Mouse (Mus musculus): ENCODE results near the gene Gprin1. TPM values are rescaled to one million over a fixed set of nuclear protein-coding genes. Genes with fewer than 3 reads are reported as not detected.

Gene Gprin1
- total RNA-seq (2014; rRNA removed) (167 and 170 TPM in 2 replicates), polyA plus RNA-seq (2015; fragmentation: Nextera tagmentation; extraction: Ambion mirVana) (21.7 and 23.0 TPM in 2 replicates)

DNA sequence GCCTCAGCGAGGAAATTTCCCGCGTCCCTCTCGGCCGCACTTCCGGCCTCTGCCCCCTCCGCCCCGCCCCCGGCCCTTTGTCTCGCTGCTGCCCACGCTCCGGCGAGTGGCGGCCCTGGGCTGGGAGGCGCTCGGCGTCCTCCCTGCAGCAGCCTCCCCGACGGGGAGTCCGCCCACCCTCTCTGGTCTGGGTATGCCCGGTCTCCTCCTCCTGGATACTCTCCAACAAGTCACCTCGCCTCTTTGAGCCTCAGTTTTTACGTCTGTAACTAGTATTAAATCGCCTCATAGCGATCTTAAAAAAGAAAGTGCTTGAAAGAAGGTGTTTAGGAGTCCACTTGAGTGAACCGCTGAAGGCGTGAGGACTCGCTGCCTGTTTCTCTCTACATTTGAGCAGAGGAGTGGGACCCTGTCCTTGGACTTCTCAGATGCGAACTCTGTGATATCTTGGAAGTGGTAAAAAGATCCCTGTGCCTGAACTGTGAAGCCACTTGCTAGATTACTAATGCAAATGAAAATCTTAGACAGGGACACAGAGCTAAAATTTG lies at the start of gene Gprin1:
Gene Gprin1, minus strand, starts transcription at position 11 of the 548 bp plus-strand sequence.
- 4% methylated on average over 27 of the region's 29 CpGs for WGBS
- H3K9me3 ChIP-seq (ENCODE audit: low read length) = no peaks in the 10 kb centered on the region
- H3K27me3 ChIP-seq (ENCODE audit: insufficient read depth, low read length) = no peaks in the 10 kb centered on the region
- peak within 1 kb of the TSS; percentile 87 for H3K27ac ChIP-seq (ENCODE audit: low read depth, low read length)
- H3K9ac ChIP-seq (replicated peaks; ENCODE audit: low read length, poor library complexity, severe bottlenecking) = peak within 1 kb of the TSS; percentile 84
- peak within 1 kb of the TSS; percentile 73 for H3K4me2 ChIP-seq (ENCODE audit: low read depth, low read length, poor library complexity, severe bottlenecking)
- H3K4me1 ChIP-seq (ENCODE audit: insufficient read depth, low read length) = peaks cover 23% of the 10 kb centered on the region
- DNase-seq (ENCODE audit: low spot score) = peak; percentile 56
- peak; percentile 58 for ATAC-seq (ENCODE audit: low FRiP score)
- no peaks in the 10 kb centered on the region for H3K36me3 ChIP-seq (ENCODE audit: insufficient read depth, low read length)
- peak within 1 kb of the TSS; percentile 65 for H3K4me3 ChIP-seq (ENCODE audit: low read depth, low read length)
- no peak for TF ChIP-seq CTCF (IDR thresholded peaks at IDR 0.05)

DNA sequence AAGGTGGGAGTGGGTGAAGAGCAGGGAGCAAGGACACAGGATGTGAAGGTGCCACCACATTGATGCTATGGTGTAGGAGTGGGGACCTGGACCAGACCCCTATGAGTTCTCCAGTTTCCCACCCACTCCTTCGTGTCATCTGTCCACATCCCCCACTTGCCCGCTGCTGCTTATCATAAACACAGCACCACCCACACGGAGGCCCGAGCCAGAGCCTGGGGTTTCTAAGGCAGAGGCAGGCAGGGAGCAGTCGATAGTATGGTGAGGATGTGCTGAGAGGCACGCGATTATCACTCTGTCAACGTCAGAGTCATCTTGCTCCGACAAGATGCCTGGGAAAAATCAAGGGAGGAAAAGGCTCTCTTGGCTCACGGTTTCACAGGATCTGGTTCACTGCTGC lies 49.1 kb upstream of the Gprin1 start:
- no peak overlapping the region for H3K27ac ChIP-seq (ENCODE audit: low read depth, low read length)
- H3K9me3 ChIP-seq (ENCODE audit: low read length) = no peaks in the 10 kb centered on the region
- 81% methylated on average over 10 of the region's 10 CpGs for WGBS
- H3K36me3 ChIP-seq (ENCODE audit: insufficient read depth, low read length) = no peaks in the 10 kb centered on the region; the same call in 1 of the 2 replicates
- no peak overlapping the region for H3K9ac ChIP-seq (replicated peaks; ENCODE audit: low read length, poor library complexity, severe bottlenecking)
- DNase-seq (ENCODE audit: low spot score) (no peak), ATAC-seq (ENCODE audit: low FRiP score) (no peak)
- TF ChIP-seq CTCF (IDR thresholded peaks at IDR 0.05) = no peak
- H3K4me3 ChIP-seq (ENCODE audit: low read depth, low read length) = no peak overlapping the region
- no peaks in the 10 kb centered on the region for H3K27me3 ChIP-seq (ENCODE audit: insufficient read depth, low read length)
- H3K4me1 ChIP-seq (ENCODE audit: insufficient read depth, low read length) = no peaks in the 10 kb centered on the region
- H3K4me2 ChIP-seq (ENCODE audit: low read depth, low read length, poor library complexity, severe bottlenecking) = no peak overlapping the region

DNA sequence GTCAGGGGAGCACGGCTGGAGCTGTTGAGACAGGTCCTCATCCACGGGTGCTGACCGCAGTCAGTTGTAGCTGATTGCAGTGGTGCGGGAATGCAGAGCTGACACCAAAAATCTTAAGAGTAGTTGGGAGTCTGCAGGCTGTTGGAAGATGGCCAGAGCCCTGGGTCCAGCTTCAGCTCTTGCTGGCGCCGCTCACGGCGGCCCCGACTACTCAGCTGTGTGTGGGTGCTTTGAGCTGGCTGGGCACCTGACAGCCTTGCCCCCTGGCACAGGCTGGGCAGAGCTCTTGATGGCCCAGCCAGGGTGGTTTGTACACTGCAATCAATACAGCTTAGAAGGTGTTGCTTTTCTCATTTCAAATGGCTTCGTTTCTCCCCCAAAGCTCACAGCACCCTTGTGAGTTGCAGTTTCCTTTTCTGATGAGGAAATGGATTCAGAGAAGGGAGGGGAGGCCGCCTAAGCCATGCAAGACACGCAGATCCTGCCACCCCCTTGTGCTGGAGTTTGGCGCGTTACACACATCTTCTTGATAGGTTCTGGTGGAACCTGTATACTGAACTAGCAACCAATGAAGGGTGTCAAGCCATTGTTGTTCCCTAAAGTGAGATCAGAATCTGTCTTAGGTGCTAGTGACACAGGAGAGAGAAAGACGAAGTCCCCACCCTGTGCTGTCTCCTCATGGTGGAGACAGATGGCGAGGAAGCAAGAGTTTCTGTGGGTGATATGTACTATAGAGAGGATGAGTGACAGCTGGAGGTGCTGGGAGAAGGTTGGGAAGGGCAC lies 48.4 kb upstream of the Gprin1 start:
- Histone ChIP-seq H3K9ac (replicated peaks; ENCODE audit: low read length, poor library complexity, severe bottlenecking) (no peak overlapping the region), H3K4me3 (ENCODE audit: low read depth, low read length) (no peak overlapping the region), H3K4me1 (ENCODE audit: insufficient read depth, low read length) (no peaks in the 10 kb centered on the region), H3K36me3 (ENCODE audit: insufficient read depth, low read length) (no peaks in the 10 kb centered on the region; the same call in 1 of the 2 replicates), H3K27me3 (ENCODE audit: insufficient read depth, low read length) (no peaks in the 10 kb centered on the region), H3K27ac (ENCODE audit: low read depth, low read length) (no peak overlapping the region), H3K4me2 (ENCODE audit: low read depth, low read length, poor library complexity, severe bottlenecking) (no peak overlapping the region), H3K9me3 (ENCODE audit: low read length) (no peaks in the 10 kb centered on the region)
- TF ChIP-seq CTCF (IDR thresholded peaks at IDR 0.05) = no peak
- no peak for DNase-seq (ENCODE audit: low spot score)
- no peak for ATAC-seq (ENCODE audit: low FRiP score)
- WGBS = 81% methylated on average over 16 of the region's 16 CpGs

DNA sequence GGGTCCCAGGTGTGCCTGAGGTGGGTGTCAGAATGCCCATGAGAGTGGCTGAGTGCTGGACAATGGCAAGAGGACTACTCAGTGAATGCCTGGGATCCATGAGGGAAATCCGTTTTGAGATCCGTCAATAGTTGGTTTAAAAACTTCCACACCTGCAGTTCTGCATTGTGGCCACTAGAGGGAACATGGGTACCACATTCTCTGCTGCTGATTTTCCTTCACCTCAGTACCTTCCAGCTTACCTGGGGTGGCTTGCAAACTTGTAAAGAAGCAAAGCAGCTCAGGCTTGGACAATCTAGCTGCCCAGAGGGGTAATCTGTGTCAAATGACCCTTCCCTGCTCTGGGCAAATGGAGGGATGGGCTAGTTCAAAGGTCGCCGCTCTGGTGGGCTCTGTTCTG lies 47.7 kb upstream of the Gprin1 start:
- DNase-seq (ENCODE audit: low spot score) = peak; percentile 69
- no peaks in the 10 kb centered on the region for H3K9me3 ChIP-seq (ENCODE audit: low read length)
- H3K4me1 ChIP-seq (ENCODE audit: insufficient read depth, low read length) = no peaks in the 10 kb centered on the region
- no peaks in the 10 kb centered on the region; the same call in 1 of the 2 replicates for H3K36me3 ChIP-seq (ENCODE audit: insufficient read depth, low read length)
- H3K4me2 ChIP-seq (ENCODE audit: low read depth, low read length, poor library complexity, severe bottlenecking) = no peak overlapping the region
- no peak overlapping the region for H3K9ac ChIP-seq (replicated peaks; ENCODE audit: low read length, poor library complexity, severe bottlenecking)
- peak; percentile 97 for TF ChIP-seq CTCF (IDR thresholded peaks at IDR 0.05)
- H3K27ac ChIP-seq (ENCODE audit: low read depth, low read length) = no peak overlapping the region
- H3K27me3 ChIP-seq (ENCODE audit: insufficient read depth, low read length) = no peaks in the 10 kb centered on the region
- no peak overlapping the region for H3K4me3 ChIP-seq (ENCODE audit: low read depth, low read length)
- ATAC-seq (ENCODE audit: low FRiP score) = no peak
- 44% methylated on average over 4 of the region's 4 CpGs for WGBS

DNA sequence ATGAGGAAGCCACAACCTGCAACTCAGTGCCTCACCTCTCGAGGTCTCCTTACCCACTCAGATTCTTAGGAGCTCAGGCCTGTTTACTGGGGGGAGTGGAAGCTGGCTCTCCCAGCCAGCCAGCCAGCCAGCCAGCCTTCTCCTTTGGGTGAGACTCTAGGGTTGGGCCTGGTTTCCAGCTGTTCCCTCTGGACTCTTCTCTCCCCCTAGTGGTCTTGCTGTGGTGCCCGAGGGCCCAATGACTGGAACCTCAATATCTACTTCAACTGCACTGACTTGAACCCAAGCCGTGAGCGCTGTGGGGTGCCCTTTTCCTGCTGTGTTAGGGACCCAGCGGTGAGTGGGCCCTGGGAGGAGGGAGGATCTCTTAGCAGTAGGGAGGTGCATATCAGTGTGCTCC lies 45.2 kb upstream of the Gprin1 start:
- H3K9ac ChIP-seq (replicated peaks; ENCODE audit: low read length, poor library complexity, severe bottlenecking) = no peak overlapping the region
- no peak overlapping the region for H3K4me2 ChIP-seq (ENCODE audit: low read depth, low read length, poor library complexity, severe bottlenecking)
- ATAC-seq (ENCODE audit: low FRiP score) (no peak), DNase-seq (ENCODE audit: low spot score) (no peak)
- no peak overlapping the region for H3K27ac ChIP-seq (ENCODE audit: low read depth, low read length)
- TF ChIP-seq CTCF (IDR thresholded peaks at IDR 0.05) = peak; percentile 28; the same call in 1 of the 2 replicates
- no peak overlapping the region for H3K4me3 ChIP-seq (ENCODE audit: low read depth, low read length)
- 57% methylated on average over 5 of the region's 5 CpGs for WGBS
- no peaks in the 10 kb centered on the region; the same call in 1 of the 2 replicates for H3K36me3 ChIP-seq (ENCODE audit: insufficient read depth, low read length)
- peaks cover 4% of the 10 kb centered on the region; the same call in 1 of the 2 replicates for H3K4me1 ChIP-seq (ENCODE audit: insufficient read depth, low read length)
- H3K9me3 ChIP-seq (ENCODE audit: low read length) = no peaks in the 10 kb centered on the region
- H3K27me3 ChIP-seq (ENCODE audit: insufficient read depth, low read length) = no peaks in the 10 kb centered on the region

DNA sequence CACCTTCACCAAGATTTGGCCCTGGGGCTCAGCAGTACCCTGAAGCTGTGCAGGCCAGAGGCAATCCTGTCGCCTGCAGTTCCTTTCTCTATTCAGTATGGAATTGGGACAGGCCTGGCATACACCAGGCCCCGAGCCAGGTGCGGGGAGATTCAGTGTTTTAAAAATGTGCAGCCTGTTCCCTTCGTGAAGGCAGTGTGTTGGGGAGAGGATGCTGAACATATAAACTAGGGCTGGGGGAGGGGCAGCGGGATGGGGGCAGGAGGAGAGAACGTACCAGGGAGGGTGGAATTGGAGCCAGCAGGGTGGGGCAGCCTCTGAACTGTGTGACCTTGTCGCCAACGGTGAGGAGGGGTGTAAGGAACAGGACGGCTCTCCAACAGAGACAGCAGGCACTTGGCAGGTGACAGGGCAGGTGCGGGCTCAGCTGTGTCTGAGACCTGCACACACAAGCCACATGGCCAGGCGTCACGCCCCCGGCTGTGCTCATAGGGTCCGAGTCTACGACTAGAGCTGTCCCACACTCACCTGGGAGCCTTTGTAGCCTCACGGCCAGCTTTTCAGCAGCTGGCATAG lies 44.4 kb upstream of the Gprin1 start:
- no peaks in the 10 kb centered on the region; the same call in 1 of the 2 replicates for H3K36me3 ChIP-seq (ENCODE audit: insufficient read depth, low read length)
- ATAC-seq (ENCODE audit: low FRiP score) (no peak), DNase-seq (ENCODE audit: low spot score) (no peak)
- peaks cover 4% of the 10 kb centered on the region; the same call in 1 of the 2 replicates for H3K4me1 ChIP-seq (ENCODE audit: insufficient read depth, low read length)
- no peaks in the 10 kb centered on the region for H3K9me3 ChIP-seq (ENCODE audit: low read length)
- no peaks in the 10 kb centered on the region for H3K27me3 ChIP-seq (ENCODE audit: insufficient read depth, low read length)
- H3K4me2 ChIP-seq (ENCODE audit: low read depth, low read length, poor library complexity, severe bottlenecking) = no peak overlapping the region
- H3K27ac ChIP-seq (ENCODE audit: low read depth, low read length) = no peak overlapping the region
- TF ChIP-seq CTCF (IDR thresholded peaks at IDR 0.05) = no peak
- H3K9ac ChIP-seq (replicated peaks; ENCODE audit: low read length, poor library complexity, severe bottlenecking) = no peak overlapping the region
- 82% methylated on average over 16 of the region's 16 CpGs for WGBS
- no peak overlapping the region for H3K4me3 ChIP-seq (ENCODE audit: low read depth, low read length)

Measured in midbrain, postnatal 0 days (tissue).